Mouse (Mus musculus) ES-Bruce4 (cell line): Measurements from ENCODE around the gene Noc2l.

Experiments
- CTCF ChIP-seq: IDR thresholded peaks from one replicate; pipeline ENCODE4 v1.8.1; 2011; ENCODE audit warnings: low read depth, low read length
- EP300 ChIP-seq: IDR thresholded peaks from 2 replicates; pipeline ENCODE4 v1.6.1; 2011; ENCODE audit warnings: low read depth, low read length; ENCODE audit not compliant: insufficient read depth
- POLR2A ChIP-seq: IDR thresholded peaks from one replicate; pipeline ENCODE4 v1.8.1; 2011; ENCODE audit warnings: low read length; ENCODE audit not compliant: insufficient read depth

DNA sequence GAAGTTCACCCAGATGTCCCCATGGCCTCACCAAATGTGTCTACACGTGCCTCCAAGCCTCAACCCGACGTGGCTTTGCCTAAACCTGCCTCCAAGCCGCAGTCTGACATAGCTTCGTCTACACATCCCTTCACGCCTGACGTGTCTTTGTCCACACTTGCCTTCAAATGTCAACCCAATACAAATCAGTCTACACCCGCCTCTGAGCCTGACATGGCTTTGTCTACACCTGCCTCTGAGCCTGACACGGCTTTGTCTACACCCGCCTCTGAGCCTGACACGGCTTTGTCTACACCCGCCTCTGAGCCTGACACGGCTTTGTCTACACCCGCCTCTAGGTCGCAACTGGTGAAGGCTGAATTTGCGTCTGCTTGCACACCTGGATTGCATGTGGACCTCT lies 18.0 kb upstream of the Noc2l start:
- TF ChIP-seq EP300 (no peak), CTCF (no peak), POLR2A (no peak)
